Mouse (Mus musculus) neural tube, embryonic 15.5 days (tissue): ENCODE data around the gene Ssxb1. TPM values are rescaled to one million over a fixed set of nuclear protein-coding genes. Genes with fewer than 3 reads are reported as not detected.
"Not testable (repeated sequence)": the region's sequence is repeated elsewhere in the genome, so short reads cannot be mapped to it uniquely, and the experiment has no call there.

Source experiments
- ATAC-seq: fragments of 200-750 bp; cut with Nextera tagmentation; 2 replicates; pipeline ENCODE4 v1.8.0; 2017; ENCODE audit warnings: mild to moderate bottlenecking, moderate TSS enrichment, moderate library complexity; ENCODE audit not compliant: low FRiP score
- H3K27ac ChIP-seq: fragments of 300-500 bp; sonication (generic); replicated peaks from 2 replicates; pipeline ENCODE4 v1.5.1; 2015; ENCODE audit warnings: mild to moderate bottlenecking, inconsistent platforms
- H3K27me3 ChIP-seq: fragments of 300-500 bp; sonication (generic); replicated peaks from 2 replicates; pipeline ENCODE4 v1.6.1; 2015; ENCODE audit warnings: inconsistent platforms
- H3K36me3 ChIP-seq: fragments of 300-500 bp; sonication (generic); 2 replicates; pipeline ENCODE4 v1.6.1; 2015; ENCODE audit warnings: inconsistent platforms
- H3K4me1 ChIP-seq: fragments of 300-500 bp; sonication (generic); 2 replicates; pipeline ENCODE4 v1.6.1; 2015; ENCODE audit warnings: inconsistent platforms
- H3K4me2 ChIP-seq: fragments of 300-500 bp; sonication (generic); 2 replicates; pipeline ENCODE4 v1.6.1; 2015; ENCODE audit warnings: inconsistent platforms, mild to moderate bottlenecking, moderate library complexity
- H3K4me3 ChIP-seq: fragments of 300-500 bp; sonication (generic); replicated peaks from 2 replicates; pipeline ENCODE4 v1.5.1; 2015; ENCODE audit warnings: mild to moderate bottlenecking, inconsistent platforms
- H3K9ac ChIP-seq: fragments of 300-500 bp; sonication (generic); replicated peaks from 2 replicates; pipeline ENCODE4 v1.6.1; 2015; ENCODE audit warnings: mild to moderate bottlenecking, inconsistent platforms
- H3K9me3 ChIP-seq: fragments of 300-500 bp; sonication (generic); replicated peaks from 2 replicates; pipeline ENCODE4 v1.6.1; 2016; ENCODE audit warnings: inconsistent platforms
- WGBS: fragments of 180-500 bp; shearing (Covaris S2); methylation state at CpG from one replicate; pipeline ENCODE4 v1.1.7; 2015; ENCODE audit warnings: mixed read lengths; 5-methylcytosine and 5-hydroxymethylcytosine counted together
- polyA plus RNA-seq: library from polyadenylated mRNA; unstranded; fragments of >200 nt; fragmentation: Nextera tagmentation; extraction: Ambion mirVana; gene quantifications from 2 replicates; pipeline ENCODE4 v1.2.1, GENCODE M21; 2015

The Ssxb1 gene
- polyA plus RNA-seq, result not detected in 2 replicates

DNA sequence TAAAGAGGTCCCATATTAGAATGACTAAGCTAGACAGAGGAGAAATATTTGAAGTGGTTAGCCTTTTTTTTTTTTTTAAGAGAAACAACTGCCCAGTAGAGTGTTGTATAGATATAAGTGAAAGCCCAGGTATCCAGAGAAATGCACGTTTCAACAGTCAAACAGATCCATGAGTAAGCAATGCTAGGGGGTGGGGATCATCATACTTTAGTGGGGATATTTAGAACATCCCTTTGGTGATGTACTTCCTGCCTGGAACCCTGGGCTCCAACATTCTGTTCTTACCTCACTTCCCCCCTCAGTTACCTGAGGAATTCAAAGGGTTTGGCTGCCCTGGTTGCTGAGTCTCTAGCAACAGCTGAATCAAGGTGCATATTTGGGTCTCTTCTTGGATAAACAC lies at the start of gene Ssxb1:
Ssxb1 (plus strand) TSS at position 301 of the 400 bp plus-strand sequence.
- not testable (repeated sequence) for ATAC-seq, H3K9ac ChIP-seq

DNA sequence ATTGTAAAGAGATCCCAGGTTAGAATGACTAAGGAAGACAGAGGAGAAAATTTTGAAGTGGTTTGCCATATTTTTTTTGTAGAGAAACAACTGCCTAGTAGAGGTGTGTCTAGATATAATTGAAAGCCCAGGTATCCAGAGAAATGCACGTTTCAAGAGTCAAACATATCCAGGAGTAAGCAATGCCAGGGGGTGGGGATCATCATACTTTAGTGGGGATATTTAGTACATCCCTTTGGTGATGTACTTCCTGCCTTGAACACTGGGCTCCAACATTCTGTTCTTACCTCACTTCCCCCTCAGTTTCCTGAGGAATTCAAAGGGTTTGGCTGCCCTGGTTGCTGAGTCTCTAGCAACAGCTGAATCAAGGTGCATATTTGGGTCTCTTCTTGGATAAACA lies 46.4 kb upstream of the Ssxb1 start, which contains the start of gene Ssxb9:
Ssxb9 (plus strand) TSS at position 301 of the 400 bp plus-strand sequence.
- 26% methylated on average over 1 of the region's 1 CpGs for WGBS
- not testable (repeated sequence) for H3K27ac ChIP-seq, ATAC-seq, H3K9me3 ChIP-seq, H3K36me3 ChIP-seq, H3K4me3 ChIP-seq, H3K9ac ChIP-seq, H3K4me2 ChIP-seq, H3K27me3 ChIP-seq, H3K4me1 ChIP-seq

More for the DNA sequence above, at the start of gene Ssxb1:
- H3K27me3 ChIP-seq, H3K36me3 ChIP-seq, H3K4me2 ChIP-seq, H3K9me3 ChIP-seq, H3K4me3 ChIP-seq, H3K27ac ChIP-seq, H3K4me1 ChIP-seq: not testable (repeated sequence)
- WGBS, result 59% methylated on average over 1 of the region's 1 CpGs

DNA sequence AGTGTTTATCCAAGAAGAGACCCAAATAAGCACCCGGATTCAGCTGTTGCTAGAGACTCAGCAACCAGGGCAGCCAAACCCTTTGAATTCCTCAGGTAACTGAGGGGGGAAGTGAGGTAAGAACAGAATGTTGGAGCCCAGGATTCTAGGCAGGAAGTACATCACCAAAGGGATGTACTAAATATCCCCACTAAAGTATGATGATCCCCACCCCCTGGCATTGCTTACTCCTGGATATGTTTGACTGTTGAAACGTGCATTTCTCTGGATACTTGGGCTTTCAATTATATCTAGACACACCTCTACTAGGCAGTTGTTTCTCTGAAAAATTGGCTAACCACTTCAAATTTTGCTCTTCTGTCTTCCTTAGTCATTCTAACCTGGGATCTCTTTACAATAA lies 48.5 kb downstream of the Ssxb1 start, which contains the start of gene Ssxb2:
Ssxb2 (minus strand) TSS at position 101 of the 400 bp plus-strand sequence.
- not testable (repeated sequence) for H3K27me3 ChIP-seq, H3K4me2 ChIP-seq, H3K4me3 ChIP-seq, H3K4me1 ChIP-seq, ATAC-seq, H3K9me3 ChIP-seq, H3K27ac ChIP-seq, H3K36me3 ChIP-seq, H3K9ac ChIP-seq
- WGBS, result 73% methylated on average over 2 of the region's 2 CpGs

Other genes with a start within 250 kb of the Ssxb1 start
- gene Tbc1d25, start 237.1 kb upstream of the Ssxb1 start, polyA plus RNA-seq, result 22.7 and 23.3 TPM in 2 replicates
- gene Ebp, start 219.8 kb upstream of the Ssxb1 start, polyA plus RNA-seq, result 32.1 and 36.2 TPM in 2 replicates
- gene Porcn, start 206.8 kb upstream of the Ssxb1 start, polyA plus RNA-seq, result 41.9 and 48.9 TPM in 2 replicates
- gene Ftsj1, start 160.9 kb upstream of the Ssxb1 start, polyA plus RNA-seq, result 44.7 and 47.1 TPM in 2 replicates
- gene Slc38a5, start 142.2 kb upstream of the Ssxb1 start, polyA plus RNA-seq, result 36.8 and 41.2 TPM in 2 replicates
- not detected in 2 replicates for gene Ssxb10, start 85.9 kb upstream of the Ssxb1 start, polyA plus RNA-seq
- not detected in 2 replicates for gene Ssxb9, start 46.3 kb upstream of the Ssxb1 start, polyA plus RNA-seq
- not detected in 2 replicates for gene Ssxb2, start 48.4 kb downstream of the Ssxb1 start, polyA plus RNA-seq
- gene Gm14459, start 111.6 kb downstream of the Ssxb1 start, polyA plus RNA-seq, result not detected in 2 replicates
- not detected in 2 replicates for gene Ssxb6, start 134.9 kb downstream of the Ssxb1 start, polyA plus RNA-seq
- gene Ssxb3, start 178.5 kb downstream of the Ssxb1 start, polyA plus RNA-seq, result not detected in 2 replicates